Mouse (Mus musculus) urinary bladder, postnatal 10 days (tissue): ENCODE measurements around the gene Vmn1r177.
"Not testable (repeated sequence)": the region's sequence is repeated elsewhere in the genome, so short reads cannot be mapped to it uniquely, and the experiment has no call there.

Source experiments
- DNase-seq: peaks from one replicate; pipeline ENCODE4 v3.0.0; 2022; ENCODE audit warnings: low spot score

Gene Vmn1r177

GRCm38 (mm10) chr7:23866349-23866748 lies at the start of gene Vmn1r177:
TSS of gene Vmn1r177 (minus strand) at chr7:23866449.
- DNase-seq = not testable (repeated sequence)

GRCm38 (mm10) chr7:23891709-23892108 lies 25.5 kb upstream of the Vmn1r177 start, which contains the start of gene Vmn1r178:
TSS of gene Vmn1r178 (plus strand) at chr7:23892009.
- DNase-seq = no peak

DNA sequence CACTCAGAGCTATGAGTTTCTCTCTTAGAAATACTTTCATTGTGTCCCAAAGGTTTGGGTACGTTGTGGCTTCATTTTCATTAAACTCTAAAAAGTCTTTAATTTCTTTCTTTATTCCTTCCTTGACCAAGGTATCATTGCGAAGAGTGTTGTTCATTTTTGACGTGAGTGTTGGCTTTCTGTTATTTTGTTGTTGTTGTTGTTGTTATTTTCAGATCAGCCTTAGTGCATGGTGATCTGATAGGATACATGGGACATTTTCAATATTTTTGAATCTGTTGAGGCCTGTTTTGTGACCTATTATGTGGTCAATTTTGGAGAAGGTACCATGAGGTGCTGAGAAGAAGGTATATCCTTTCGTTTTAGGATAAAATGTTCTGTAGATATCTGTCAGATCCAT lies 10.7 kb upstream of the Vmn1r177 start:
- DNase-seq = not testable (repeated sequence)

GRCm38 (mm10) chr7:23837272-23837671 lies 29.0 kb downstream of the Vmn1r177 start, which contains the start of gene Vmn1r176:
TSS of gene Vmn1r176 (minus strand) at chr7:23837372.
- not testable (repeated sequence) for DNase-seq
